Mouse (Mus musculus): ENCODE data around the gene Tbx4.

The Tbx4 gene

DNA sequence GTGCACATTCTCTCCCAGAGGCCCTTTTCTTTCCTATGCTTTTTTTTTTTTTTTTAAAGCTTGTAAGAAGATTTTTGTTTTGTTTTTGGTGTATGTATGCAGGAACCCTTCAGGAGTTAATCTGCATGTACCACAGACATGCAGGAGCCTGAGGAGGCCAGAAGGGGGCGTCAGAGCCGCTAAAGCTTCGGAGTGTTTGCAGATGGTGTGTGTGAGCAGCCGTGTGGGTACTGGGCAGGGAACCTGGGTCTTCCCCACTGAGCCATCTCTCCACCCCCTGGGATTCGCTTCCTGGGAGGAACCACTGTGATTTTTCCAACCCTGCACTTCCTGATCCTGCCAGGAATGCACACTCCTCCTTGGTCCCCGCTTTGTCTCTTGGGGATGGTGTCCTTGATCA lies 35.5 kb upstream of the Tbx4 start:
- peak; percentile 64 for DNase-seq (ENCODE audit: low spot score)

DNA sequence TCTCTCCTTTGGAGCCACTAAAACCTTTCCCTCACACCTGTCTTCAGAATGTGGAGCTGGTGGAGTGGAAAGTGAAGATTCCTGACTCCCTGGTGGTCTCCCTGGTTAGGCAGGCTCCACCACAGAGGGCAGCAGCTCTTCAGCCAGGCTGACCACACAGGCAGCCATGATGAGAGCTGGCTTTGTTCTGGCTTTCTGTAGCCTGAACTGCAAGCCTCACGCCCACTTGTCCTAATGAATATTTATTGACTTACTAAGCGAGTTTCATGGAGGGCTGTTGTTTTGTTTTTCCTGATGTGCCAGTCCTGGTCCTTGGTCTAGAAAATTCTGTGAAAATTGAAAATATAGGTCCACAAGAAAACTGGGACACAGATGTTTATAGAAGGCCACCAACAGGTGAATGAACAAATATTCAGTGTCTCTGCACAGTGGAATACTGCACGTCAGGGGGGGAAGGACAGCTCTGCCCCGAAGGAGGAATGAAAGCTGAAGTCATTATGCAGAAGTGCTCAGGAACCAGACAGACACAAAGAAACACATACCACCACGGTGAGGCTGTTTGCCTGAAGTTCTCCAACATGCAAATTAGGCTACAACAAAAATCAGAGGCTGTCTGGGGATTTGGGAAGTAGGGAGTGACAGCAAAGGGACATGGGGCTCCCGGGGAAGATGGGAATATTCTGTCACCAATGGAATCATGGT lies 28.1 kb upstream of the Tbx4 start:
- peak; percentile 35 for DNase-seq (ENCODE audit: low spot score)

DNA sequence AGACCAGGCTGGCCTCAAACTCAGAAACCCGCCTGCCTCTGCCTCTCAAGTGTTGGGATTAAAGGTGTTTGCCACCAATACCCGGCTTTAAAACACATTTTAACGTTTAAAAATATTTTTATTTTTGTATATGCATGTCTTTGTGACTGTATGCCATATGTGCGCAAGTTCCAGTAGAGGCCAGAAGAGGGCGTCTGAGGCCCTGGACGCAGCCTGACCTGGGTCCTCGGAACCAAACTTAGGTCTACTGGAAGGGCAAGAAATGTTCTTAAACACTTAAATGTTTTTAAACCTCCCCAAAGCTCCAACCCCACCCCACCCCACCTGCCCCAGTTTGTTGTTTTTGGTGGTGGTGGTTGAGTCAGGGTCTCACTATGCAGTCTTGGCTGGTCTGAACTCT lies 21.9 kb upstream of the Tbx4 start:
- peak; percentile 45 for DNase-seq (ENCODE audit: low spot score)

DNA sequence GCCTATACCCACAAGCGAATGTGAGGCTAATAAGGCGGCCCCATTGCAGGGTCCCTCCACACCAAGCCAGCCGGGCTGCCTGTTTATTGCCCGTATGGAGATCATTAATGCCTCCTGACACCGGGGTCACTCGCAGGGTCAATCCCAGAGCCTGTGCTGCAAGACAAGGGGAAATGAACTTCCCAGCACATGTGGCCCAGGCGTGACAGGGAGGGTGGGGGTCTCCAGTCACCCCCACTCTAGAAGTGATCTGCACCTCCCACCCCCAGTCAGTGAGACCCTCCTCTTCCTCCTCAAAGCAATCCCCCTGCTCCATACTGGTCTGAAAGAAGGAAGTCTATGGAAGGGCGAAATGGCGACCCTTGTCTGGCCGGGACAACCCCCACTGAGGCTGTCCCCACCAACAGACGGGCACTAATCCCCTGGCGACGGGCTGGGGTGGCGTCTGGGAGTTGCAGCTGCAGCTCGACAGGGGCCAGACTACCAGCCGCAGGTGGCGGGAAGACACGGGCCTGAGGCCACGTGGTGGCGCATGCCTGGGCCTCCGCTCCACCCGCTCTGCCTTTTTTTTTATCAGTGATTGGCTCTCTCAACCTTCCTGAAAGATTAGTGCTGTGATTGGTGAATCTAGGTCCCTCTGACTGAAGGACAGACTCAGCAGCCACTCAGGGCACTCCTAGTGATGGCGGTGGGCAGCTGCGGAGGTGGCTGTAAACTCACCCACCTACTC lies 10.0 kb upstream of the Tbx4 start:
- DNase-seq (ENCODE audit: low spot score): peak; percentile 81

DNA sequence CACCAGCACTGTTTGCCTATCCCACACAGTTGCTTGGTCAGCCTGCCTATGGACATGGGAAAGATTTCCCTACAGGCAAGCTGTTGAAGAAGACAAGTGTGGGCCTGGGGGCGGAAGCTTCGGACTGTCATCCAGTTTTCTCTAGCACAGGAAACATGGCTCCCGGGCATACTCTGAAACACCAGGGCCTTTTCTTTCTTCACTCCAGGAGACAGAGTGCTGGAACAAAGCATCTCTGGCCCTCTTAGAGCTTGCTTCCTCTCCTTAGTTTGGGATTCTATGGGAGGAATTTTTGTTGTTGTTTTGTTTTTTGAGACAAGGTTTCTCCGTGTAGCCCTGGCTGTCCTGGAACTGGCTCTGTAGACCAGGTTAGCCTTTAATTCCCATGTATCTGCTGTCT lies 1.7 kb upstream of the Tbx4 start:
- no peak for DNase-seq (ENCODE audit: low spot score)

DNA sequence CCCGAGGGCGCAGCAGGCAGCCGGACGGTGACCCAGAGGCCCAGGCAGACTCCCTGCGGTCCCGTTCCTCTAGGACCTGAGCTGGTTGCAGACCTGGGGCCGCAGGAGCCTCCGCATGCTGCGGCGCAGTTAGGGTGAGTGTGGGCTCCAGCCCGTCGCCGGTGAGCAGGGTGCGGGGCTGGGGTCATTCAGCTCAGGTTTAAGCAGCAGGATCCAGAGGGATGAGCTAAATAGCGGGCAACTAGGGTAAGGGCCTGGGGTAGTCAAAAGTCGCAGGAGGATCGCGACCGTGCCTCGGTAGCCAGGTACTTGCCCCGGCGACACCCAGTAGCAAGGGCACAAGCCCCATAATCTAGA lies 185 bp downstream of the Tbx4 start:
- no peak for DNase-seq (ENCODE audit: low spot score)

DNA sequence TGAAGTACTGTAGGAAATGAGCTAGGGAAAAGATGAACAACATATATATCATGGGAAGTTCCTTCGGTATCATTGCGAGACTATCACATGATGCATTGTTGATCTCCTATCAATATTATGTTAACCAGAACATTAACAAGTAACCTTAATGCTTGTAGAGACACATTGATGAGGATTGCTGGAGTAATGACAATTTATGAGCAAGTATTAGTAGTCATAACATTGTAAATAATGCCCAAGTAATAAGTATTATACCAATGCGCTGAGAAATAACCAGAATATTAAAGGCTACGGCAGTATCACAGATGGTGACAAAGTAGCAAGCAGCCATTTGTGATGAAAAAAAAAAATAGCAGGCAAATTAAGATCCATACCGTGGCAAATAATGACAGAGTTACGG lies 1.1 kb downstream of the Tbx4 start:
- peak; percentile 54 for DNase-seq (ENCODE audit: low spot score)

DNA sequence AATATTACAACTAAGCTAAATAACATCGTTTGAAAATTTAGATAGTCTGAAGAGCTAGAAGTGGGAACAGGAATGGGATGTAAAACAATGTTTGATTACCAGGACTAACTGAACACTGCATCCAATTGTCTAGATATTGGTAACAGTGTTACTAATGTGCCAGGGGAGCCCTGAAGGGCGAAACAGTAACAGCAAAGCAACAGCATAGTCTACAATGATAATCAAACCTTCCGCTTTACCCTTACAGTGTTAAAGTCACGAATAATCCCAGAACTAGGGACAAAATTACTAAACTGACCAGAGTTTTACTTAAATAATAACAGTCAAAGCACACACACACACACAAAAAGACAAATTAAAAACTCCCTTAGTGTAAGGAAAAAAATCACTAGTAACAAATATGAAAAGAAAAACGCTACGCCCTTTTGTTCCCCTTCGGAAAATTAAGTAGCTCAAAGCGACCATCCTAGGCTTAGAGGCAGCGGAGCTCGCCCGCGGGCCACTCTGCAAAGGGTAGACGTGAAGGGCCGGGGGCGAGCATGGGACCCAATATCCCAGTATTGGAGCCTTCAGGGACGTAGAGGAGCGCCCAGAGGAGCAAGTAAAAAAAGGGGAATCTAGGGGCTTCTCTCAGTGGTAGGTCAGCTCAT lies 1.7 kb downstream of the Tbx4 start:
- peak; percentile 49 for DNase-seq (ENCODE audit: low spot score)

DNA sequence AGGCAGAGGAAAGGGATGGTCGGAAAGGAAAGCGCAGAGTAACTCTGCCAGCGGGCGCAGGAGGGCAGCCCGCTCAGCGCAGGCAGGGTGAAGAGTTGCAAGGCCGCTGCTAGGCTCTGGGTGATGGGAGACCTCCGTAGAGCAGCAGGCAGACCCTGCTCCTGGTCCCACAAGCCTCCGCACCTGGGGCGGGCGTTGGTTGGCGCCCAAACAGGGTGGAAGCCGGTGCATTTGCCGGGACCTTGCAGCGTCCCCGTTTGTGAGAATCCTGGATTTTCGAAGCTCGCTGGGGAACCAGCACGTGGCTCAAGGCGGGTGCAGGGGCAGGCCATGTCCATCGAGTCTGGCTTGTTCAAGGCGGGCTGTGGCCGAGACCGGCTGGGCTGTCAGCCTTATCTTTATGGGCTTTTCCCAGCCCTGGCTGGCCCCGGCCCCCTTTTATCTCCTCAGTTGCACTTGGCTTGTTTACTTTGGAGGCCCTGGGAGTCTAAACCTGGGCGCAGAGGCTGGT lies 2.3 kb downstream of the Tbx4 start:
- peak; percentile 57 for DNase-seq (ENCODE audit: low spot score)

DNA sequence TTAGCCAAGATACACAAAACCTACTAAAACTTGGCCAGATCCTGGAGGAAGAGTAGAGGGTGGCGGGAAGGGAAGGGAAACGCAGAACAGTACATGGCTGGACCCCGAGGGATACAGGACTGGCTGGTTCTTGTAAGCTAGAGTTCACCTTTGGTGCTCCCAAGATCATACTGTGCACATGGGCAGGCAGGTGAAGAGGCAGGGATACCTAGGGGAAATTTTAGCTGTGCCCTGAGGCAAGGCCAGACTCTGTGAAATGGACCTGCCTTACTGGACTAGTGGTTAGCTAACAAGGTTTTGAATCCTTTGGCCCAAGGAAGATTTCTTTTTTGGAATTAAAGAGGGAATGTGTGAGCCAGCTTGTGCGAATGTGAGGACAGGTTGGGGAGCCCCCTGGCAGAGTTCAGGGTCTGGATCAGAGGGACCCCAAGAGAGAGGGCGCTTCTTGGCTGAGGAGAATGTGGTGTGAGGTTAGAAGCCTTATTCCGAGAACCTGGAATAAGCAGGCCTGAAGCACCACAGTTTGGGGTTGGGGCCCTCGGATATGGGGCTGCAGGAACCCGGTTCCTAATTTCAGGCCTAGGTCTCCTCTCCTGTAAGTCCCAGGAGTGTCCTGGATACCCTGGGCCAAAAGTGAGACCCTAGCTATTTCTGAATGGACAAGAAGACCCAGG lies 3.0 kb downstream of the Tbx4 start:
- no peak for DNase-seq (ENCODE audit: low spot score)

DNA sequence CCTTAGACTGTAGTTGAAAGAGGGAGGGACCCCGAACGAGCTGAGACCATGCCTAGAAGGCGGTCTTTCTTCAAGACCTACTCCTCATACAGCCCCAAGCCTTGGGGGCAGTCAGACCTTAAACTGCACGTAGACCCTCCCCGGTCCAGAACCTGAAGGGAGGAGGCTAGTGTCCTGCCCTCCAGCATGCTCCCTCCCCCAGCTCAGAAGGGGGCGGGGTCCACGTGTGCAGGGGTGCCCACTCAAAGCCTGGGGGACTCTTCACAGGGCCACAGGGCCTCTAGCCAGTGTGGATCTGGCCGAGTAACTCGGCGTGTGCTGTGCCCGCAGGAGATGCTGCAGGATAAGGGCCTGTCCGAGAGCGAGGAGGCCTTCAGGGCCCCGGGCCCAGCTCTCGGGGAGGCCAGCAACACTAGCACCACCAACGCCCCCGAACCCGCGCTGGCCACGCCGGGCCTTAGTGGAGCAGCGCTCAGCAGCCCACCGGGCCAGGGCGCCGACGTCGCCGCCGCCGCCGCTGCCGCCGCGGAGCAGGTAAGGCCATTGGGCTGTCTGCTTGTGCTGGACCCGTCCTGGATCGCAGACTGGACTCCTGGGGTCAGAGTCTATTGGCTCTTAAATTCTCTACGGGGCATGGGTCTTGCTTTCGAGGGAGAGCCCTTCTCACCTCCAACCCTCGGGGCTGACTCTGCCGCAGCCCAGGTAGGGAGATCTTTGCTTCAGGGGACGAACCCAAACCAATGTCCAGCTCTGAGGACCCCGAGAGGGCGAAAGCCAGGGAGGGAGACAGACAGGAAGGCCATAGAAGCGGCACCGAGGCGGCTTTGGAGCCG lies 3.7 kb downstream of the Tbx4 start:
- peak; percentile 20 for DNase-seq (ENCODE audit: low spot score)

DNA sequence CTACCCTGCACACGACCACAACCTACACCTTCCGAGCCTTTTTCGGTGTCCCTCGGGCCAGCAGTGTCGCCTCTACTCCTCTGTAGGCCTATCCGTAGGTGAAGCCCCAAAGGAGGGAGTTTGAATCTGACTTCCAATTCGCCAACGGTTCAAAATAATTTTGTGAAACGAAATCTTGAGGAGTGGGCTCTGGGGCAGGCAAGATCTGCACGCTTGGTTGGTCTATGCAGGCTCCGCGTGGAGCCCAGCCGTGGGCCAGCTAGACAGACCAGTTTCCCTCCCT lies 4.3 kb downstream of the Tbx4 start:
- DNase-seq (ENCODE audit: low spot score): peak; percentile 42

DNA sequence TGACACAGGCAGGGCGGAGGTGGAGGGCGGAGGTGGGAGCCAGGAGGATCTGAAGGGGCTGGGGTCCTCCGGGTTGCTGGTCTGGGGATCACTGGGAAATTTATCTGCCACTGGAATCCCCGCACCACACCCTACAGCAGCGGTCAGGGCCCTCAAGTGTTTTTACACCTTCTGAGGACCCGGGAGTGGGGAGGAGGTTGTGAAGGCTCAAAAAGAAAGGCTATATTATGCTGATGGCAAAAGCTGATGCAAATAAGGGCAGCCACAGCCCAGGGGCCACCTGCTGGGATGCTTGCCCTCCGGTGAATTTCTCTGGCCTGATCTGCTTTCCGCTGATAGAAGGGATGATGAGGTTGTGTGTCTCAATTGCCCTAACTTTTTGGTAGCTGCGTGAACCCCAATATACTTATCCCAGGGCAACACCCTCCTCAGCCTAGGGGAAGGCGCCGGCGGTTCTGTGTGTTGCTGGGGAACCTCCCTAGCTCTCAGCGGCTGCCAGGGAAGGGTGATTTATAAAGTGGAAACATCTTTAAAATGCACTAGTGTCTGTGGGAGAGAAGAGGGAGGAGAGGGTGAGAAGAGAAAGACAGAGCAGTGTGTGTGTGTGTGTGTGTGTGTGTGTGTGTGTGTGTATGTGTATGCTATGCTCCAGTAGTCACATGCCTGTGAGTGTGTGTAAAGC lies 4.9 kb downstream of the Tbx4 start:
- peak; percentile 30 for DNase-seq (ENCODE audit: low spot score)

DNA sequence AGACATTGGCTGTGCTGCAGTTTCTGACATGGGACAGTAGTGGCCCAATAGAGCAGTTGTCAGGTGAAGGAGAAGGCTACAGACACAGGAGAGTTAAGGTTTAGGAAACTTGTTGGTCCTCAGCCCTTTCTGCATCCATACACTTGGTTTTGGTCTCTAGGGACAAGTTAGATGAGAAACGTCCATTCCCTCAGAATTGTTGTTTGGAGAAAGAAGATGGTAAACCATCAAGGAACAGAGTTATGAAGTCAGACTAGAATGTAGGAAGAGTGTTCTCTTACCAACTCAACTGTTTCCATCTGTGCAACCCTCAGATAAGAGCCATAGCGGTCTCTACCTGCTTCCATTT lies 5.4 kb downstream of the Tbx4 start:
- no peak for DNase-seq (ENCODE audit: low spot score)

DNA sequence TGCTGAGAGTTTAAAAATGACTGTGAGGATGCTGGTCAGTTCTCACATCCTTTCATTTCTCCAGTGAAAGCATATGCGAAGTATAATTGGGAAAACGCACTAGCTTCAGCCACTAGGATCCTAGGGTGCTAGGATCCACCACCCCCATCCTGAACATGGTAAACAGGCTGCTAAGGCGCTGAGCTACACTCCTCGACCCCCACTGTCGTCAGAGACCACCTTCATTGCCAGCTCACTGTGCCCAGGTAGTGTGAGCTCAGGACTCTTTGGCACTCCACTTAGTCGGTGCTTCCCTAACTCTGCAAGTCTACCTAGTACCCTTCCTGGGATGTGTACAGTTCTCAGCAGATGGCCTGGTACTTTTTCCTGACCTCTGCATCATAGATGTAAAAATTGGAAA lies 6.5 kb downstream of the Tbx4 start:
- DNase-seq (ENCODE audit: low spot score): no peak

DNA sequence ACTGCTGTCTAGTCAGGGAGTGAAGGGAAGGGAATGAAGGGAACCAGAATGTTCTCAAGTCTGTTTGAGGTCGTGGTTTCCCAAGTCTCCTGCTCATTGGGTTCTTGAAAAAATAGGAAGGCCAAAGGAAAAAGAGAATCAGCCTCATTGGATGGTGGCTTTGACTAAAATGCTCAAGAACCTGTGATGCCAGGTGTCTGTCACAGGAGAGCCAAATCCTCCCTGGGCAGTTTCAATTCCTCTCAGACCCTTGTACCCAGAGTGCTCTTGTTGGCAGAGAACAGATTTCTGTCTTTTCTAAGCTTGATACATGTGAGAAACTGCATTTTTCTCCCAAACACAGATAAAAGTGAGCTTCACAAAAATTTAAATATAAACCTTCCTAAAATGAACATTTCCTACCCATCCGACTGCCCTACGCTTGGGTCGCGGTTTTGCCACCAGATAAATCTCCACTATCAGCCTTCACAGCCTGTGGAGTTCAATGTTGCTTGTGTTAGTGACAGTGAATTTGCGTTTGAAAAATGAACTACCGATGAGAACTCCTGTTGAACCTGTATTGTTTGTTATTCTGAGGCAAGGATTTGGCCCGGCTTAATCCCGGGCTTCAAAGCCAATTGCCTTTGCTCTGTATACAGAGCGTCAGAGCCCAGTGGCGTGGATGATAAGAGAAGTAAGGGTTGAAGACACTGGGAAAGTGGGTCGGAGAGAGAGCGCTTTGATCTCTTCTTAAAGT lies 7.3 kb downstream of the Tbx4 start:
- peak; percentile 41 for DNase-seq (ENCODE audit: low spot score)

DNA sequence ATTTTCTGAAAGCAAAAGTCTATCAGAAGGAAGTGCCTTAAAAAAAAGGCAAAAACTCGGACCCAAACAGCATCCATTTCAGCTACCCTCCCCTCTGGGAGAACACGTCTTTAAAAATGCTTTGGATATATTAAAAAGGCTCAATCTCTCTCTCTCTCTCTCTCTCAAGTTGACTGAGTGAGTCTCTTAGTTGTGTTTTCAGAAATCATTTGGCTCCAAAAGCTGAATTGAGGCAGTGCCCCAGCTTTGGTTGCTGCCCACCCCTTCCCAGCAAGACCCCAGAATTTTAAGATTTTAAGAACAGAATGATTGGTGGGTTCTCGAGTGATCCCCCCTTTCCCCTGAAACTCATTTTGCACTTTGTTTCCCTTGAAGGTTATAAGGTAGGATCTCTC lies 7.9 kb downstream of the Tbx4 start:
- DNase-seq (ENCODE audit: low spot score): no peak

DNA sequence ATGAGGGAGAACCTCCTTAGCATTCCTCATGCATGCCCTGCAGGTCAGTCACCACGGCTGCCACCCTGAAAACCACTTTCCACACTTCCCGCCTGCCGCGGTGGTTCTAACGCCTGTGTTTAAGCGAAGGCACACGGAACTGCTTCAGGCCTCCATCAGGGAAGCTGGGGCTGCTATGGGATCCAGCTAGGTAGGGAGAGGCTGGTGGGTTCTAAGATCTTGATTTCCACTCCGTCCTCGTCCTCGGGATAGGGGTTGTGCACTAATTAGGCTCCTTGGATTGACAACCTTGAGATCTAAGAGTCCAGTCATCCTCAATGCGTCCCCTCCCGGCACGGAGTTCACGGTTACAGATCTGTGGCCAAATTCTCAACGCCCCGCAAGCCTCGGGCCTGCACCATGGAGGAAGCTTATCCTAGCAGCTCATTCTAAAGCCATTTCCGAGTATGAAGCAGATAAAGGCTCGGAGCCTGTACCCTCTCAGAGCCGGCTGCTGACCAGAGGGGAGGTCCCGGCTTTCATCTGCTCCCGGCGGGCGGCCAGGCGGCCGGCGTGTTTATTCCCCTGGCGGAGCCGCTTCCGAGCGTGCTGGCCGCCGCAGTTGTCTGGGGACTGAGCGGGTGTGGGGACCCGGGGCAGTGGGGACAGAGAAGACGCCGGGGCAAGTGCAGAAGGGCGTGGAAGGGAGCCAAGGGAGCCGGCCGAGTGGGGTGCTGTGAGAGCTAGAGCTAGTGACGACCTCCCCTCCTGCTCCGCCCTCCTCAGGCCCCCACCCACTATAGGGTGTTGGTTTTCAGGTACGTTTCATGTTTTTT lies 8.7 kb downstream of the Tbx4 start:
- peak; percentile 54 for DNase-seq (ENCODE audit: low spot score)

DNA sequence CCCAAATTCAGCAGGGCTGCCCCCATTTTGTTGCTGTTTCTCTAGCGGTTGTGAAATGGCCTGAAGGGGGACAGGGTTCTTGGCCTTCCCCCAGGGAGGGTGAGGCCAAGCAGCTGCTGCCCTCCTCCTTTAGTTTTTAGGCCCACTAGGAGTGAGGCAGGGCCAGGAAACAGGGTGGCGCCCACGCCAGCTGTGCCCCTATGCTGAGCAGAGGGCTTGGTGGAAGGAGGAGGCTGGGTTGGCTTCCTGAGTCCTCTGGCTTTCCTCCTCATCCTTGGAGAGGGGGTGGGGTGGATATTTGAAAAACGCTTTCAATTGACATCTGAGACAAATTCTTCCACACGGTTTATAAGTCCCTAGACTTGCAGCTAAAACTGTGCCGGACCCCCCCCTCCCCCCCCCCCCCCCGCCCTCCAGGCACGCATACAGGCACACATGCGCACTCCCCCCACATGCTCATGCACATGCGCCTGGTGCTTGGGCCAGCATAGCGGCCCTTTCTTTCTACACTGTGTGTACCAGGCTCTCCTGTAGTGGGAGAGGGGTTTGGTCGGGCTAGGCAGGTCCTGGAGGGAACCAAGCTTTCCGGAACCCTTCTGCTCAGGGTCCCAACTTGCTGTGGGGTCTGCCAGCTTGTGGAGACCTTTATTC lies 10.2 kb downstream of the Tbx4 start:
- DNase-seq (ENCODE audit: low spot score): no peak

Measured in retina, embryonic 14.5 days (tissue).